Mouse (Mus musculus) heart, postnatal 0 days (tissue): ENCODE results near the gene Cyp27b1.

Source experiments
- CTCF ChIP-seq: IDR thresholded peaks from 2 replicates; pipeline ENCODE4 v1.5.1; 2016; ENCODE audit warnings: antibody characterized with exemption, control low read depth, low read depth
- EP300 ChIP-seq: IDR thresholded peaks from 2 replicates; pipeline ENCODE4 v1.6.1; 2016; ENCODE audit warnings: antibody characterized with exemption, low read depth

- TF ChIP-seq CTCF (no peak), EP300 (no peak)
Observed at GRCm38 (mm10) chr10:127040569-127041214, 7.4 kb upstream of the Cyp27b1 start.
